Mouse (Mus musculus): ENCODE results near the gene Ackr3. TPM values are rescaled to one million over a fixed set of nuclear protein-coding genes. Genes with fewer than 3 reads are reported as not detected.

The Ackr3 gene
- total and polyA plus RNA-seq, 3 experiments, result not detected

DNA sequence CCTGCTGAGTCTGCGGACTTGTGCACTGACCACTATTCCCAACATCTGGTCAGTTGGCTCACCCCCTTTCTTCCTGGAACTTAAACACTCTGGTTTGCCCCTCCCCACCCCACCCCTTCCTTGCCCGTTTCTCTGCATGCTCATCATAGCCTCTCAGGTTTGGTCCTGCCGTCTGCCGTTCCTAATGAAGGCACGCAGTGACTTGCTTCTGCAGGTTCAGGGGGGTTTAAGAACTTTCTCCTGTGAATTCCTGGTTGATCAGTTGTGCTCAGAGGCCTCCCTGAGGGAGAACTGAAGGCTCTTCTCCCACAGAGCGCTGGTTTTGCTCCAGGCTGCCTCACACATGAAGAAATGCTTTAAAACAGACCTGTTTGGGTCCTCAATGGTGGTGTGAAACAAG is 20.2 kb upstream of the Ackr3 start:
- H3K4me3 ChIP-seq (ENCODE audit: control insufficient read depth in 1 of 2, insufficient read depth in 1 of 2, low read depth in 2 of 2, low read length in 2 of 2), result no peak overlapping the region
- no peak overlapping the region for H3K27ac ChIP-seq (ENCODE audit: control insufficient read depth, low read depth, low read length)
- H3K36me3 ChIP-seq (ENCODE audit: control insufficient read depth in 1 of 2, insufficient read depth in 2 of 2, low read length in 2 of 2), result no peaks in the 10 kb centered on the region
- DNase-seq (ENCODE audit: low read depth, low spot score), result no peak
- H3K4me1 ChIP-seq (ENCODE audit: control insufficient read depth in 1 of 2, insufficient read depth in 2 of 2, low read length in 2 of 2), result no peaks in the 10 kb centered on the region
- H3K79me2 ChIP-seq (ENCODE audit: control insufficient read depth, insufficient read depth, low read length, poor library complexity), result no peaks in the 10 kb centered on the region
- no peaks in the 10 kb centered on the region for H3K27me3 ChIP-seq (ENCODE audit: control insufficient read depth in 1 of 2, insufficient read depth in 2 of 2, low read length in 2 of 2)
- H3K9ac ChIP-seq (ENCODE audit: control insufficient read depth, low read depth, low read length, poor library complexity, severe bottlenecking), result no peak overlapping the region
- H3K9me3 ChIP-seq (replicated peaks; ENCODE audit: insufficient read depth, low read length), result no peaks in the 10 kb centered on the region
- TF ChIP-seq MYB (IDR thresholded peaks at IDR 0.05; ENCODE audit: low read depth, low read length) (no peak), USF2 (IDR thresholded peaks at IDR 0.05; ENCODE audit: borderline replicate concordance in 1 of 2, insufficient read depth in 1 of 2, low read depth in 1 of 2, low read length in 2 of 2) (no peak), NELFE (IDR thresholded peaks at IDR 0.05; ENCODE audit: low read depth, low read length) (no peak), MAX (IDR thresholded peaks at IDR 0.05; ENCODE audit: low read length) (no peak), CHD1 (IDR thresholded peaks at IDR 0.05; ENCODE audit: low read depth, low read length) (no peak), EP300 (IDR thresholded peaks at IDR 0.05; ENCODE audit: low read depth in 1 of 2, low read length in 2 of 2) (no peak), ZMIZ1 (IDR thresholded peaks at IDR 0.05; ENCODE audit: low read depth, low read length) (no peak), UBTF (IDR thresholded peaks at IDR 0.05; ENCODE audit: borderline replicate concordance, insufficient read depth, low read depth, low read length) (no peak), TBP (IDR thresholded peaks at IDR 0.05; ENCODE audit: low read depth, low read length) (no peak), TCF12 (IDR thresholded peaks at IDR 0.05; ENCODE audit: low read depth, low read length) (no peak), RCOR1 (IDR thresholded peaks at IDR 0.05; ENCODE audit: low read depth, low read length) (no peak), ZKSCAN1 (IDR thresholded peaks at IDR 0.05; ENCODE audit: low read depth, low read length) (no peak), MEF2A (IDR thresholded peaks at IDR 0.05; ENCODE audit: extremely low read depth, insufficient replicate concordance, low read depth, low read length, poor library complexity, severe bottlenecking) (no peak), E2F4 (IDR thresholded peaks at IDR 0.05; ENCODE audit: borderline replicate concordance, low read depth, low read length) (no peak), ELF1 (IDR thresholded peaks at IDR 0.05; ENCODE audit: low read depth, low read length) (no peak)

GRCm38 (mm10) chr1:90186173-90186572 is 17.6 kb upstream of the Ackr3 start:
- H3K9me3 ChIP-seq (replicated peaks; ENCODE audit: insufficient read depth, low read length), result no peaks in the 10 kb centered on the region
- DNase-seq (ENCODE audit: low read depth, low spot score), result no peak
- H3K4me1 ChIP-seq (ENCODE audit: control insufficient read depth in 1 of 2, insufficient read depth in 2 of 2, low read length in 2 of 2), result no peaks in the 10 kb centered on the region
- H3K79me2 ChIP-seq (ENCODE audit: control insufficient read depth, insufficient read depth, low read length, poor library complexity), result no peaks in the 10 kb centered on the region
- no peak overlapping the region for H3K9ac ChIP-seq (ENCODE audit: control insufficient read depth, low read depth, low read length, poor library complexity, severe bottlenecking)
- no peak overlapping the region for H3K4me3 ChIP-seq (ENCODE audit: control insufficient read depth in 1 of 2, insufficient read depth in 1 of 2, low read depth in 2 of 2, low read length in 2 of 2)
- H3K36me3 ChIP-seq (ENCODE audit: control insufficient read depth in 1 of 2, insufficient read depth in 2 of 2, low read length in 2 of 2), result no peaks in the 10 kb centered on the region
- H3K27me3 ChIP-seq (ENCODE audit: control insufficient read depth in 1 of 2, insufficient read depth in 2 of 2, low read length in 2 of 2), result no peaks in the 10 kb centered on the region
- TF ChIP-seq E2F4 (IDR thresholded peaks at IDR 0.05; ENCODE audit: borderline replicate concordance, low read depth, low read length) (no peak), GABPA (IDR thresholded peaks at IDR 0.05; ENCODE audit: low read depth, low read length) (no peak), HCFC1 (IDR thresholded peaks at IDR 0.05; ENCODE audit: low read depth, low read length) (no peak)
- no peak overlapping the region for H3K27ac ChIP-seq (ENCODE audit: control insufficient read depth, low read depth, low read length)

Data from MEL (cell line).